Mouse (Mus musculus) midbrain, embryonic 16.5 days (tissue): Measurements from ENCODE around the gene Txndc5. TPM values are rescaled to one million over a fixed set of nuclear protein-coding genes. Genes with fewer than 3 reads are reported as not detected.

Experiments used
- ATAC-seq: fragments of 200-750 bp; cut with Nextera tagmentation; 2 replicates; pipeline ENCODE4 v1.8.0; 2017; ENCODE audit warnings: moderate TSS enrichment
- H3K27ac ChIP-seq: fragments of 300-500 bp; sonication (generic); 2 replicates; pipeline ENCODE4 v1.5.1; 2014; ENCODE audit warnings: mild to moderate bottlenecking, low read length, mixed read lengths
- H3K27me3 ChIP-seq: fragments of 300-500 bp; sonication (generic); 2 replicates; pipeline ENCODE4 v1.6.1; 2014; ENCODE audit warnings: low read depth, low read length, mixed read lengths; ENCODE audit not compliant: control insufficient read depth, insufficient read depth
- H3K36me3 ChIP-seq: fragments of 300-500 bp; sonication (generic); 2 replicates; pipeline ENCODE4 v1.6.1; 2014; ENCODE audit warnings: mild to moderate bottlenecking, low read length, moderate library complexity, mixed read lengths; ENCODE audit not compliant: control insufficient read depth, insufficient read depth
- H3K4me1 ChIP-seq: fragments of 300-500 bp; sonication (generic); 2 replicates; pipeline ENCODE4 v1.6.1; 2014; ENCODE audit warnings: mild to moderate bottlenecking, low read length, mixed read lengths; ENCODE audit not compliant: control insufficient read depth, insufficient read depth
- H3K4me2 ChIP-seq: fragments of 300-500 bp; sonication (generic); 2 replicates; pipeline ENCODE4 v1.6.1; 2014; ENCODE audit warnings: mild to moderate bottlenecking, low read length, mixed read lengths
- H3K4me3 ChIP-seq: fragments of 300-500 bp; sonication (generic); 2 replicates; pipeline ENCODE4 v1.5.1; 2014; ENCODE audit warnings: low read depth, mild to moderate bottlenecking, low read length, moderate library complexity, mixed read lengths
- H3K9ac ChIP-seq: fragments of 300-500 bp; sonication (generic); 2 replicates; pipeline ENCODE4 v1.6.1; 2014; ENCODE audit warnings: low read depth, low read length, mixed read lengths
- H3K9me3 ChIP-seq: fragments of 300-500 bp; sonication (generic); replicated peaks from 2 replicates; pipeline ENCODE4 v1.6.1; 2014; ENCODE audit warnings: mild to moderate bottlenecking, low read length, mixed read lengths; ENCODE audit not compliant: control insufficient read depth, poor library complexity, severe bottlenecking
- WGBS: fragments of 180-500 bp; shearing (Covaris S2); extraction: QIAGEN DNeasy Blood & Tissue Kit; methylation state at CpG from one replicate; pipeline ENCODE4 v1.1.7; 2014; 5-methylcytosine and 5-hydroxymethylcytosine counted together
- polyA plus RNA-seq: library from polyadenylated mRNA; unstranded; fragments of >200 nt; fragmentation: Nextera tagmentation; extraction: Ambion mirVana; gene quantifications from 2 replicates; pipeline ENCODE4 v1.2.1, GENCODE M21; 2015

Gene Txndc5
- polyA plus RNA-seq, 1 experiment from 2014 or later: 75.4 TPM

- no peaks in the 10 kb centered on the region for H3K4me1 ChIP-seq
- no peak overlapping the region for H3K9ac ChIP-seq
- no peaks in the 10 kb centered on the region for H3K36me3 ChIP-seq
- ATAC-seq: no peak
- no peak overlapping the region for H3K27ac ChIP-seq
- H3K27me3 ChIP-seq: no peaks in the 10 kb centered on the region
- H3K4me2 ChIP-seq: no peak overlapping the region
- no peaks in the 10 kb centered on the region for H3K9me3 ChIP-seq
- no peak overlapping the region for H3K4me3 ChIP-seq
- WGBS: 53% methylated on average over 5 of the region's 5 CpGs
These were observed 77.2 kb downstream of the Txndc5 start for GRCm38 (mm10) chr13:38451446-38451845.

Other genes with a start within 250 kb of the Txndc5 start
- gene Bmp6, start 183.7 kb downstream of the Txndc5 start, polyA plus RNA-seq: 2.2 and 2.3 TPM in 2 replicates
- 20.7 and 23.8 TPM in 2 replicates for gene Bloc1s5, start 106.3 kb upstream of the Txndc5 start, polyA plus RNA-seq
- gene Eef1e1, start 130.2 kb upstream of the Txndc5 start, polyA plus RNA-seq: 104 and 117 TPM in 2 replicates